Comparison of ENCODE assay signal across 9 mouse cellular contexts in genomic region chr9:14634155-14634554, GRCm38 (mm10). TPM values are rescaled to one million over a fixed set of nuclear protein-coding genes. Genes with fewer than 3 reads are reported as not detected.
DNase-seq lines count a peak whose midpoint lies in the region.
"Had no signal": no experiment of that assay in that cellular context is flagged by ENCODE, and none has a peak within 500 bp of the region (broad histone marks: within the 10 kb centered on the region; RNA-seq: fewer than 3 reads in every experiment).

No protein-coding gene starts in this region.

- intact Hi-C loops in heart, postnatal 10 days (cut with DNase I), result no loop called here
- intact Hi-C loops in left cerebral cortex, postnatal 14 days (cut with DNase I), result no loop called here

- H3K9me3 ChIP-seq in heart, embryonic 10.5 days, result no peaks in the 10 kb centered on the region
- H3K9me3 ChIP-seq: liver, embryonic 15.5 days had no signal

- 9% methylated on average over 15 of the region's 15 CpGs for WGBS in heart, embryonic 10.5 days

- no peaks in the 10 kb centered on the region for H3K36me3 ChIP-seq in heart, embryonic 10.5 days
- H3K36me3 ChIP-seq: liver, embryonic 15.5 days had no signal

- no peak overlapping the region for H3K27ac ChIP-seq in heart, embryonic 10.5 days
- H3K27ac ChIP-seq: liver, embryonic 15.5 days had no signal

- peaks cover 31% of the 10 kb centered on the region for H3K4me1 ChIP-seq in heart, embryonic 10.5 days
- H3K4me1 ChIP-seq: liver, embryonic 15.5 days had no signal

- DNase-seq in heart, embryonic 10.5 days (ENCODE audit: low spot score), result peak; percentile 84
- no peak for DNase-seq in heart, postnatal 10 days
- peak; percentile 48 for DNase-seq in right cerebral cortex, adult 18-20 months
- DNase-seq in right cerebral cortex, postnatal 25 days, result no peak
- peak; percentile 42 to 58 for DNase-seq in left cerebral cortex, postnatal 14 days (ENCODE audit: low spot score in 2 of 2)
- peak; percentile 42 for DNase-seq in right cerebral cortex, postnatal 4 days
- no peak for DNase-seq in adrenal gland, adult 18-20 months (ENCODE audit: low spot score in 2 of 2)
- DNase-seq in gastrocnemius, adult 8-10 months (ENCODE audit: low spot score in 2 of 2), result no peak

- H3K27me3 ChIP-seq in heart, embryonic 10.5 days (ENCODE audit: insufficient read depth, poor library complexity, severe bottlenecking), result peaks cover 12% of the 10 kb centered on the region; the same call in 1 of the 2 replicates

- H3K4me3 ChIP-seq in heart, embryonic 10.5 days, result peak overlapping the region; percentile 38; the same call in 1 of the 2 replicates
- H3K4me3 ChIP-seq: liver, embryonic 15.5 days had no signal

RNA-seq across cellular contexts. Expression of gene Amotl1, which starts 10.7 kb away (rescaled TPM):
- polyA plus RNA-seq in heart, embryonic 10.5 days (2016; fragmentation: Nextera tagmentation; extraction: Ambion mirVana), result 16.8 and 18.6 TPM in 2 replicates
- total RNA-seq in heart, postnatal 10 days (2021), result 10 to 100 TPM; 62.2 to 65.4 TPM
- total RNA-seq in left cerebral cortex, postnatal 14 days (2021), result 10 to 100 TPM; 12.9 to 15.8 TPM
- 10 to 100 TPM; 30.3 to 45.1 TPM for total RNA-seq in adrenal gland, adult 18-20 months (2021)
- total RNA-seq in gastrocnemius, adult 8-10 months (2022), result 100 to 1,000 TPM; 324 to 412 (median 352) TPM

Comparison
In these comparisons a context has a peak if more than half of its experiments do, and no peak if none do; other contexts are left out.
1. DNase-seq: peak in heart, embryonic 10.5 days (single experiment), right cerebral cortex, adult 18-20 months (single experiment), left cerebral cortex, postnatal 14 days (2 of 2) and right cerebral cortex, postnatal 4 days (single experiment); none in heart, postnatal 10 days (0 of 2), right cerebral cortex, postnatal 25 days (single experiment), adrenal gland, adult 18-20 months (0 of 2) and gastrocnemius, adult 8-10 months (0 of 2).
2. RNA of gene Amotl1, which starts 10.7 kb away (total RNA-seq): 324 to 412 TPM in gastrocnemius, adult 8-10 months; 62.2 to 65.4 TPM in heart, postnatal 10 days, 30.3 to 45.1 TPM in adrenal gland, adult 18-20 months and 12.9 to 15.8 TPM in left cerebral cortex, postnatal 14 days; every median in the first group is over 4 times any median in the second.